Mouse (Mus musculus) lung, adult 18-20 months (tissue): Measurements from ENCODE around the gene Dnah7a.
A peak's percentile ranks its signal among the peaks of the same experiment; 100 is the strongest.
"Not testable (repeated sequence)": the region's sequence is repeated elsewhere in the genome, so short reads cannot be mapped to it uniquely, and the experiment has no call there.

ENCODE experiments used
- DNase-seq, 2 experiments: peaks; one replicate each; pipeline ENCODE4 v3.0.0; 2022; ENCODE audit warnings: mixed read lengths in 2 of 2

Gene Dnah7a

DNA sequence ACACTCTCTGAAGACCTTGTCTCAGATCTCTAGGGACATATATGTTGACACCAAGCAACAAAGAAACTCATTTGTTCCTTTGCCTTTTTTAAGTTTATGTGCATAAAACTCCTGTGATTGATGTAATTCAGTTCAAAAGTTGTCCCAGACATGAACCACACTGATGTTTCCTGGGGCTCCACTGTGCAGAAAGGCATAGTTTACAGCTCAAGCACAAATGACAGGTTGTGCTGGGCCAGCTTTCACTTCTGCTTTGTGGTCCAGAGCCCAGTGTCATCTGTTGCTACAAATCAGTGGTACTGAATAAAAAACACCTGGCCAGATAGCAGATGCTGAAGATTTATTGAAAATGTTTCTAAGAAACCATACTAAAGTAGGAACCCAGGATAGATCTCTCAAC lies 42.3 kb downstream of the Dnah7a start:
- not testable (repeated sequence) for DNase-seq

GRCm38 (mm10) chr1:53639865-53640794 lies 66.5 kb downstream of the Dnah7a start:
- DNase-seq, result no peak

- not testable (repeated sequence) for DNase-seq
Measured at GRCm38 (mm10) chr1:53635641-53636040, 70.9 kb downstream of the Dnah7a start.

DNA sequence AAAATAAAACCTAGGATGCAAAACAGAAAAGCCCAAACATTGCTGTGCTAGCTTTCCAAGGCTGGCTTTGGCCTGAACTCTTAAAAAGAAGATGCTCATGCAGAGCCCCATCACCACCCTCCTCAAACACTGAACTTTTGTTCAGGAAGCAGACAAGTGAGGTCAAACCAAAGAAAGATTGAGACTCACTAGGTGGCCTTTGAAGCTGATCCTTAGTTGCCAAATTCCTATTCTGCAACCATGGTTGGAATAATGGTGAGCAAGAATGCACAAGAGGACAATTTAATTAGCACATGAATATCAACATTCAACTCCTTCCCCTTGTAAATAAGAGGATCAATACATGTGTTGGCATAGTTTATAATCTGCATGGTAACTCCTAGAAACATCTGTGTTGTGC lies 74.5 kb downstream of the Dnah7a start:
- DNase-seq, result not testable (repeated sequence)

DNA sequence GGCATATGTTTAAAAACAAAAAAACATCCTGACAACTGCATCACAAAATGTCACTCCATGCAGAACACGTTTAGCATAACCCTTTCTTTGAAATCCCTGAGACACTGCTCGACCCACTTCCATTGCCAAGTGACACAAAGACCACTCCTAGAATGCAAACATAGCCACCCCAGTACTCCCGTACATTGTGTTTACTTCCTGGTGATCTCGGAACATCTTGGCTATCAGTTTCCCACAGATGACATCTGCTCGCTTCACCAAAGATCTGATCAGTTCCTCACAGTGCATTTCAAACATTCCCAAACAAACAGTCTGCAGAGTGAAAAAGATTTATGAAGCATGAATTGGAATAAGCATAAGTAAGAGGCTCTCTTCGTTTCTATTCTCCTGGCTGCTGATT lies 76.6 kb downstream of the Dnah7a start:
- DNase-seq, result peak; percentile 7 to 43

- DNase-seq, result no peak
Measured at GRCm38 (mm10) chr1:53613486-53613885, 93.1 kb downstream of the Dnah7a start.

- DNase-seq, result not testable (repeated sequence)
Measured at GRCm38 (mm10) chr1:53581326-53581725, 125.3 kb downstream of the Dnah7a start.

DNA sequence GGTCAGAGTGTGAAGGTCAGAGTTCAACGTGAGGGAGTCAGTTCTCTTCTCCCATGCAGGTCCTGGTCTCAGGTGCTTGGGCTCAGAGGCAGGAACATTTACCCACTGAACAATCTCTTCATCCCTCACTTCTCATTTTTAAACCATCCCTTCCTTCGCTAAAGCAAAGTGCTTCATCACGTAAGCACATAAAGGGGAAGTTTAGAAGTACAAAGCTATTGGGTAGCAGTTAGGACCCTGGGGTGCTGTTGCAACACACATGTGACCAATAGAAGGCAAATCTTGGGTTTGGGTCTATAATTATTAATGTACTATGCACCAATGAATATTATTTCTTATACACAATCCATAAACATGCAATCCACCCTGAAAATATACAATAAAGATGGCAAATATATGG lies 148.7 kb downstream of the Dnah7a start:
- not testable (repeated sequence) for DNase-seq

DNA sequence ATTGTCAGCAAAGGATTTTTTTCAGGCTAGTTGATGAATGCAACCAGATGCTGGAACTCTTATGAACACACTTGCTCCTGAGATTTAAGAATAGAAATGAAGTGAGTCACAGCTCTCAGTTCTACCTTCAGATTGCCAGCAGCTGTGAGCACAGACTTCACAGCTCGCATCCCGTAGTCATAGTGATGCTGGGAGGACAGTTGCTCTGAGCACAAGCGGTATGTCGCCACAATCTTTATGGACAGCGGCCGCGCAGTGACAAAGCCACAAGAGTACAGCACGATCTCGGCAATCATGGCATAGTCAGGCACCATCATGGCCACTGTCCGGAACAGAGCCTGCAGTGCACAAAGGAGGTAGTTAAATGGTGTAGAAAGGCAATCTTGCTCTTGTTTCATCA lies 159.6 kb downstream of the Dnah7a start:
- DNase-seq, result not testable (repeated sequence)

DNA sequence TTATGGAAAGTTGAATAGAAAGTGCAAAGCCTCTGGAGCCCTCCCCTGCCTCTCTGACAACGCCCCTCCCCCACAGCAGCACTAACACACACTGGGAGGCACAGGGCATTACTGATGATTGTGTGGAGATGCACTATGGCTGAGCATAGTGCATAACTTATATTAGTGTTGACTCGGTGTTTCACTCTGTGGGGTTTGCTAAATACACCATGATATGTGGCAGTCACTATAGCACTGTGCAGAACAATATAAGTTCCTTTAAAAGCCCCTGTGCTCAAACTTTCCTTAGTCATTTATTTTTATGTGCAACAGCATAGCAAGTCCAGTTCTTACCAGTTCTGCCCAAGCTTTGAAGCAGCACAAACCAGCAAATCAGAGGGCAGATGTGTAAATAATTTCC lies 168.2 kb downstream of the Dnah7a start:
- not testable (repeated sequence) for DNase-seq

DNA sequence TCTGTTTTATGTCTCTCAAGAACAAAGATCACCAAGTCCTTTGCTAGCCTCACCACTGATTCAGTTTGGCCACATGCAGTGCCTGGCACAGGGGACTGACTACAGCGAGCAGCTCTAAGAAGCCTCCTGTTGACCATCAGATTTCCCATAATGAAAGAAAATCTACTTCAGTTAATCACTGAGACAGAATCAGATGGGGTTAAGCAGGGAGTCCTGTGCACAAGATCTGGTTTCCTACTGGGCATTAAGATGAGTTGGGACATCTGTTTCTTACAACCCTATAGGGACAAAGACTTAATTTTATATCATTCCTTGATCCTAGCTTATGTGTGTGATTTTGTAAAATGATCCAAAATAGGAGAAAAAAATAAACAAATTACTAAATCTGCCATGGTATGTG lies 171.8 kb downstream of the Dnah7a start:
- DNase-seq, result not testable (repeated sequence)

DNA sequence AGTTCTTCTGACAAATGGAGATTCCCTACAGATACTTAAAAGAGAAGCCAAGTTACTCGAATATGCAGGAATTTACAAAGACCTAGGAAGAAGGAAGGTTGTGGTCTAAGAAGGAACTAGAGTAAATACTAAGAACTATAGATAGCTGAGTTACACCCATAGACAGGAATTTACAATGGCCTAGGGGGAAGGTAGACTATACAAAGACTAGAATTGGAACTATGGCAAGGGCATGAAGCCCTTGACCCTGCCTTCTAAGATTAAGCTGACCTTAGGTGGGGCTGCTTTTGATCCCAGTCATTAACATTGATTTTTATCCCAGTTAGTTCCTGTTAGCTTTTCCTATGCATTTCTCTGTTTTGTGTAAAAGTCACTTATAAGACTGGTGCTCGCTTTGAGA lies 180.6 kb downstream of the Dnah7a start:
- DNase-seq, result not testable (repeated sequence)

DNA sequence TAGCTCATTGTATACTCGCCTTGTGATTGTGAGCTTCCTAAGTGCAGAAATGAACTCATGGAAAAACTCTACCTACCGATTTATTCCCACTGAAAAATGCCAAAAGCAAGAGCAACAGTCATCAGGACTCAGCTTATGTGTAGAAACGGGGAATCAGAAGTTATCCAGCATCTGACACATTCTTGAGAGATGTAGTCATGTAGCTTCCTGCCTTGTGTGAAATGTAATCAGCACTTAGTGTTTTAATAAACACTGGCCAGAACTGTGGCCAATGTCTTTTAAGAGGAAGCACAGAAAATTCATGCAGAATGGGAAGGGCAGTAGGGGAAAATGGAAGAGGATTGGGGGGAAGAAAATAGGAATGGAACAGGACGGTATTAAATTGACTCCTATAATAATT lies 232.9 kb downstream of the Dnah7a start:
- DNase-seq, result no peak

DNA sequence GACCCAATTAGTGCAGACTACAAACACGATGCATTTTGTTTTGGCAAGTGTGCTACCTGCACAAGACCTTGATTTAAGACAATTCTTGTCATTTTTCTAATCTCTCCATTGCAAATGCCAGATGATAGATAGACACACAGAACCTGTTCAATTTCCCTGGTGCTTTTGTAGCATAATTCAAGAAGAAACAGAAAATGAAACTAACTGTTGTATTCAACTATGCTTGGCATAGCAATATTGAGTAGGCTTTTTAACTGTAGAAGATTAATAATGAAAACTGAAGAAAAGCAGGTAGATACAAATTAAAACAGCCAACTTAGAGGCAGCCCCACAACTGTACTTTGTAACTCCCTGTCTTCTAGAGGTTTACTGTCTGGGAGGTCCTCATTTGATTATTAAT lies 234.5 kb downstream of the Dnah7a start:
- not testable (repeated sequence) for DNase-seq

GRCm38 (mm10) chr1:53467325-53467670 lies 239.3 kb downstream of the Dnah7a start:
- DNase-seq, result no peak

- not testable (repeated sequence) for DNase-seq
Measured at GRCm38 (mm10) chr1:53466524-53467324, 239.9 kb downstream of the Dnah7a start.

GRCm38 (mm10) chr1:53439173-53439572 lies 267.4 kb downstream of the Dnah7a start:
- not testable (repeated sequence) for DNase-seq

GRCm38 (mm10) chr1:53432433-53432832 lies 274.2 kb downstream of the Dnah7a start:
- DNase-seq, result not testable (repeated sequence)

- no peak for DNase-seq
Measured at GRCm38 (mm10) chr1:53405803-53406325, 300.7 kb downstream of the Dnah7a start.

DNA sequence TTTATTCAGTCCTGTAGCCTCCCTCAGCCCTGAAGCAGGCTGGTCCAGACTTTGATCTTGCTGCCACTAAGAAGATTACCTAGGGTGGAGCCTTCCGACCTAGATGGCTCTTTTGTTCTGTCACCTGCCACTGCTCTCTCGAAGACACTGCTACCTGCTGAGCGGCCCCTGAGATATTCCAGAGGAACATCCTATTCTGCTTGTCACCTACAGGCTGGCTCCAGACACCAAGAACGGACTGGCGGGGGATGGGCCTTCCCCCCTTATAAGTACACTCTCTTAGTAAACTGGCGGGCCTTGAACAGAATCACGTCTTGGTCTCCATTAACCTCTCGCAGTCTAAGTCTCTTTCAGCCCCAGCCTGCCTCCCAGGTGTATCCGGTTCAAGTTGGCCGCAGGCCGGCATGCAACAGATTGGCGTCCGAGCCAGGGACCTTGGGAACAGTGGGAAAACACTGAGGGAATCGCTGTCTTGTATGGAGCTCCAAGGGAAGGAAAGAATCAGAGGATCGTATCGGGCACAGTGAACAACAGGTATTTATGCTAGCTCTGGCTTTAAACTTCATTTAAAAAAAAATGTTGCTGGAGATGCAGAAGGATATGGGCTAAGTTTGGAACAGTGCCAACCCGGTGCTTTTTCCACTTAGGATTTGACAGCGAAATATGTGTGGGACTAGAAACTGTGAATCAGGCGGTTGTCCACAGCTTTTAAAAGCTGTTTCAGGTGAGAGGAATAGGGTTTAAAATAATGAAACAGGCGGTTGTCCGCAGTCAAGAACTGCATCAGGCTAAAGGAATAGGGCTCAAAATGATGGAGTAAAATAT lies 312.4 kb downstream of the Dnah7a start:
- DNase-seq, result not testable (repeated sequence)

DNA sequence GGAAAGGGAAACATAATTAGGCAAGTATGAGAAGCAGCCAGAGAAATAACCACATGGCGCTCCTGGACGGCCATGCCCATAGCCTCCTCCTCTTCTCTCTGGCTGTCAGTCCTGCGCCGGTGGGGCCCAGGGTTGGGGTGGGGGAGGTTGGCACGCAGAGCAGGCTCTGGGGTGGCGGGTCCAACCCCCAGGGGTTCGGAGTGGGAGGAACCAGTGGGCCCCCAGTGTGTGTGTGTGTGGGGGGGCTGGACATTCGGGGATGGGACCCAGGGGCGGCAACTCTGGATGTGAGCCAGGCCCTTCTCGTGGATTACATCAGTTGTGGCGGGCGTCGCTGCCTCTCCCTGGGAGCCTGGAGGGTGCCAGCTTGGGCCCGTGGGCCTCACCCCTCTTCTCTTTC lies 317.8 kb downstream of the Dnah7a start:
- DNase-seq, result no peak

GRCm38 (mm10) chr1:53384085-53384688 lies 322.4 kb downstream of the Dnah7a start:
- DNase-seq, result no peak
